Mouse (Mus musculus) kidney, adult 8-10 months (tissue): ENCODE data around the gene Tmem198b.
"Not testable (repeated sequence)": the region's sequence is repeated elsewhere in the genome, so short reads cannot be mapped to it uniquely, and the experiment has no call there.

Experiments used
- DNase-seq, 2 experiments: peaks; one replicate each; pipeline ENCODE4 v3.0.0; 2022

Tmem198b gene

GRCm38 (mm10) chr10:128804271-128805091 lies at the start of gene Tmem198b:
Tmem198b (minus strand) TSS chr10:128804370.
- peak; percentile 55 to 65 for DNase-seq

GRCm38 (mm10) chr10:128850339-128850738 lies 46.2 kb upstream of the Tmem198b start:
- no peak for DNase-seq

GRCm38 (mm10) chr10:128848426-128848825 lies 44.3 kb upstream of the Tmem198b start:
- peak; percentile 5 to 19 for DNase-seq

GRCm38 (mm10) chr10:128846664-128847063 lies 42.5 kb upstream of the Tmem198b start:
- DNase-seq, result no peak

GRCm38 (mm10) chr10:128845516-128845915 lies 41.3 kb upstream of the Tmem198b start:
- no peak for DNase-seq

- DNase-seq, result no peak
Observed at GRCm38 (mm10) chr10:128843260-128843659, 39.1 kb upstream of the Tmem198b start.

- DNase-seq, result no peak
Observed at GRCm38 (mm10) chr10:128840612-128841011, 36.4 kb upstream of the Tmem198b start.

- DNase-seq, result no peak
Observed at GRCm38 (mm10) chr10:128839434-128839833, 35.3 kb upstream of the Tmem198b start.

- no peak for DNase-seq
Observed at GRCm38 (mm10) chr10:128837400-128837799, 33.2 kb upstream of the Tmem198b start.

- no peak for DNase-seq
Observed at GRCm38 (mm10) chr10:128823821-128824220, 19.7 kb upstream of the Tmem198b start.

- not testable (repeated sequence) for DNase-seq
Observed at GRCm38 (mm10) chr10:128823087-128823486, 18.9 kb upstream of the Tmem198b start.

- no peak for DNase-seq
Observed at GRCm38 (mm10) chr10:128822135-128822534, 18.0 kb upstream of the Tmem198b start.

- peak; percentile 99 for DNase-seq
Observed at GRCm38 (mm10) chr10:128821358-128822056, 17.3 kb upstream of the Tmem198b start, which contains the start of gene Ormdl2. Ormdl2 (minus strand) TSS chr10:128821645.

- no peak for DNase-seq
Observed at GRCm38 (mm10) chr10:128820217-128820616, 16.0 kb upstream of the Tmem198b start.

- no peak for DNase-seq
Observed at GRCm38 (mm10) chr10:128817033-128817432, 12.9 kb upstream of the Tmem198b start, which contains the start of gene Sarnp. Sarnp (plus strand) TSS chr10:128817333.

GRCm38 (mm10) chr10:128807018-128807417 lies 2.8 kb upstream of the Tmem198b start:
- DNase-seq, result no peak

- no peak for DNase-seq
Observed at GRCm38 (mm10) chr10:128806086-128806485, 1.9 kb upstream of the Tmem198b start.

- DNase-seq, result peak; percentile 95 to 96
Observed at GRCm38 (mm10) chr10:128805092-128806000, 1.2 kb upstream of the Tmem198b start.

GRCm38 (mm10) chr10:128803771-128804270 lies 349 bp downstream of the Tmem198b start, which contains the start of gene Dnajc14:
Dnajc14 (plus strand) TSS chr10:128804062.
- DNase-seq, result peak; percentile 26 to 42

- no peak for DNase-seq
Observed at GRCm38 (mm10) chr10:128803361-128803760, 809 bp downstream of the Tmem198b start.

- DNase-seq, result no peak
Observed at GRCm38 (mm10) chr10:128802956-128803355, 1.2 kb downstream of the Tmem198b start.

- DNase-seq, result no peak
Observed at GRCm38 (mm10) chr10:128801981-128802495, 2.1 kb downstream of the Tmem198b start.
